Mouse (Mus musculus): Measurements from ENCODE around the gene Tacr3. TPM values are rescaled to one million over a fixed set of nuclear protein-coding genes. Genes with fewer than 3 reads are reported as not detected.
A peak's percentile ranks its signal among the peaks of the same experiment; 100 is the strongest.

Tacr3 gene
- total RNA-seq (2021): 1 to 10 TPM; 3.8 to 5.2 TPM
- long read RNA-seq, partial matches to known transcripts: 0 of 2 reads
- long read RNA-seq, other reads (novel, unspliced or antisense): 0 of 2 reads

DNA sequence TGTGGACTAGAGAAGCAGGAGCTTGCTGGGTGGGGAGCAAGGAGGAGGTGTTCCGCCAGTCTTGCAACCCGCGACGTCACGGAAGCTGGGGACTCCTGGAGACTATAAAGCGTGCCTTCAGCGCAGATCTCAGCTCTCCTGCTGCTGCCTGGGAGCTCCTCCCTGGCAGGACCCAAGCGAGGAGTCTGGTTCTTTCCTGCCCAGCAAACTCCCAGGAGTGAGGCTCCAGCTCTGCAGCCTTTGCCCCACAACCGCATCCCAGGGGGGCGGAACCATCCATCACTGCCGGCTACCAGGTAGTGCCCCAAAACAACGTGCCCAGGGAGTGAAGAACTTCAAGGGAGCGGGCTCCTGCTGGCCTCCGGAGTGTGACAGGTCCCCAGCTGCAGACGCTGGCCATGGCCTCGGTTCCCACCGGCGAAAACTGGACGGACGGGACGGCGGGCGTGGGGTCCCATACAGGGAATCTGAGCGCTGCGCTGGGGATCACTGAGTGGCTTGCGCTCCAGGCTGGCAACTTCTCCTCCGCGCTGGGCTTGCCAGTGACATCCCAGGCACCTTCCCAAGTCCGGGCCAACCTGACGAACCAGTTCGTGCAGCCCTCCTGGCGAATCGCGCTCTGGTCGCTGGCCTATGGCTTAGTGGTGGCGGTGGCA, at the start of gene Tacr3:
Gene Tacr3, plus strand, starts transcription at position 133 of the 656 bp plus-strand sequence.
- peak; percentile 5 to 14 for DNase-seq (ENCODE audit: low spot score in 2 of 2)

DNA sequence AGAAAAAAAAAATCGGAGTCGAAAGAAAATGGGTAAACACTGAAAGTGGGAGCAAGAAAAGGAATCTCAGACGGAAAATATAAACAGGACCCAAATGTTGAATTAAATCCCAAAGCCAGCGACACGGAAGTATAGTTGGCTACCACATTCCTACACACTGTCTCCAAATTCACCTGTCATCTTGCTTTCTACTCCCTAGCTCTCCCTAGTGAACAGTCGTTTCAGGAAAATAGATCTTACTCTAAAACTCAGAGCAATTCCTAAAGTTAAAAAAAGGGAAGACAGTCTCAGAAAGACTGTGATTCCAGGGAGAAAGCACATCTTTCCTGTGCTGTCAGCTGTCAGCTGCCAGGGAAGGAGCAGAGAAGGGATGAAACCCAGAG, 324 bp upstream of the Tacr3 start:
- no peak for DNase-seq (ENCODE audit: low spot score in 2 of 2)

DNA sequence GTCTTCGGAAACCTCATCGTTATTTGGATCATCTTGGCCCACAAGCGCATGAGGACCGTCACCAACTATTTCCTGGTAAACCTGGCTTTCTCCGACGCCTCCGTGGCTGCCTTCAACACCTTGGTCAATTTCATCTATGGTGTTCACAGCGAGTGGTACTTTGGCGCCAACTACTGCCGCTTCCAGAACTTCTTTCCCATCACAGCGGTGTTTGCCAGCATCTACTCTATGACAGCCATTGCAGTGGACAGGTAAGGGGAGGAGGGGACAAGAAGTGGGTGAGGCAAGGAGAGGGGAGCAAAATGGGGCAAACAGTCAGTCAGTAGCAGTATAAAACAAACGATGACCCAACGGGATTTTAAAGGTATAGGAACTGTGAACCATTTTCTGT, 719 bp downstream of the Tacr3 start:
- peak; percentile 3 to 10 for DNase-seq (ENCODE audit: low spot score in 2 of 2)

DNA sequence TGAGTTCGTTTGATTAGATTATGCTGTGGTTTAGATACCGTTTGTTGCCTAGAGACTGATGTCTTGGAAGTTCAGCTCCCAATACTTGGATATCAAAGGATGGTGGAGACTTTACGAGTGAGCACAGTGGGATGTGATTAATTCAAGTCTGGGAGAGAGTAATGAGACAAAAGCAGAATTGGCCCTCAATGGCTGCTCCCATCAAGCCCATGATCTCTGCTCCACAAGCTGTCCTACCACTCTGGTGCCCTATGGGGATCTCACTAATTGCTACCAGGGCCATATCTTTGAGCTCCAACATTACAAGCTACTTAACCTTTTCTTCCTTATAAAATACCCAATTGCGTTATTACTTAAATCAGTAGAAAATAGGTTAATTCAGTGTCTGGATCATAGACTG, 22.5 kb downstream of the Tacr3 start:
- no peak for DNase-seq (ENCODE audit: low spot score in 2 of 2)

DNA sequence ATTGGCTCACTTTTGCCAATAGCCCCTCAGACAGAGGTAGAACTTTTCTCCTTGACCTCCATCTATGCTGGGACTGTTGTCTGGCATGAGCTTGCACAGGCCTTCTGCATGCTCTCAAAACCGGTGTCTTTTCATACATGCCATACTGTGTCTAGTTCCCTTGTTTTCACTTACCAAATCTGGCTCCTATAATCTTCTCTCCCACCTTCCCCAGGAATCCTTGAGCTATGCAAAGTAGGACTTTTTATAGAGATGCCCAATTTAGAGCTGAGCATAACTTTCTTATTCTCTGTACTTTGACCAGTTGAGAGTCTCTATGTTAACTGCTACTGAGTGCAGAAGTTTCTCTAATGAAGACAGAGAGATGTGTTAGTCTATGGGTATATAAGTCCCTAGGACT, 48.9 kb downstream of the Tacr3 start:
- DNase-seq (ENCODE audit: low spot score in 2 of 2): no peak

DNA sequence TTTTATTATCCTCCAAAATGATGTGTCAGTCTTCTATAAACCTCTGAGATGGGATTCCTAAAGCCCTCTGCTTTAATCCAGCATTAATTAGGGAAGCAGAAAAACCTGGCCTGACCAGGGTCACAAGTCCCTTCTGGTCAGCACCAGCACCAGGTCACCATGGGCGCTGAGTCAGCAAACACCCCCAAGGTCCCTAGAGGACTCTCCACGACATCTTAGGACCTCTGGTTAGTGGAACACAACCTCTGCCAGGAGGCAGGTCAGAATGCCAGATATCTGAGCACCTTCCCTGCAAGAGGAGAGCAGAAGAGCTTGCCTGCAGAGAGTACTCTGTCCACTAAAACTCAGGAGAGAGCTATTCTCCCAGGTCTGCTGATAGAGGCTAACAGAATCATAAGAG, 67.0 kb downstream of the Tacr3 start:
- no peak for DNase-seq (ENCODE audit: low spot score in 2 of 2)

DNA sequence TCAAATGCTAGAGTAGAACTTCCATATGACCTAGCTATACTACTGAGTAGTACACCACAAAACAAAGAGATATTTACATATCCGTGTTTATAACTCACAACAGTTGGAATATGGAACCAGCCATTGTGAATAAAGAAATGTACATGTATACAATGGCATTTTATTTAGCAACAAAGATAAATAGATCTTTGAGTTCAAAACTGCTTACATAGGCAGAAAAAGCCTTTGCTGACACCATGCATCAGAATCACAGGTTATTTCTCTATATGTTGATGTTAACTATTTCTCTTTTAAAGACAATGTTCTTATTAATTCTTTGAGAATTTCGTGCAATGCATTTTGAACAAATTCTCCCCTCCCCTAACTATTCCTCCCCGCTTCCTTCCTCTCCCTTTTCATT, 80.1 kb downstream of the Tacr3 start:
- DNase-seq (ENCODE audit: low spot score in 2 of 2): no peak

DNA sequence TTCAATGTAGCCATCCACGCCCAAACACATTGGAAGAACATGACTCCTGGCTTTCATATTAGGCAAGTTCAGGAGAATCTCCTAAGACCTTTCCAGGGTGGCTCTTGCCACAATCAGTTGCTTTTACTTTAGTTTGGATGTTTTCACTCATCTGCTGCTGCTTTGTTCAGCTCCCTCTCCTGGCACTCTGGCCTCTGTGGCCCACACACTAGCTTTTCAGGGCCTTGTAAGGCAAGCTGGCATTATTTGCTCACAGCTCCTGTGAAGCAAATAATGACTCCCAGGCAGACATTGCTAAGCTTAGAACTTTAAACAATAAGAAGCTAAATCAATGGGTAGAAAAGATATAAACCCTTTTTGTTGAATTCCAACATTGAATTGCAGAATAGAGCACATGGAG, 105.9 kb downstream of the Tacr3 start:
- no peak for DNase-seq (ENCODE audit: low spot score in 2 of 2)

DNA sequence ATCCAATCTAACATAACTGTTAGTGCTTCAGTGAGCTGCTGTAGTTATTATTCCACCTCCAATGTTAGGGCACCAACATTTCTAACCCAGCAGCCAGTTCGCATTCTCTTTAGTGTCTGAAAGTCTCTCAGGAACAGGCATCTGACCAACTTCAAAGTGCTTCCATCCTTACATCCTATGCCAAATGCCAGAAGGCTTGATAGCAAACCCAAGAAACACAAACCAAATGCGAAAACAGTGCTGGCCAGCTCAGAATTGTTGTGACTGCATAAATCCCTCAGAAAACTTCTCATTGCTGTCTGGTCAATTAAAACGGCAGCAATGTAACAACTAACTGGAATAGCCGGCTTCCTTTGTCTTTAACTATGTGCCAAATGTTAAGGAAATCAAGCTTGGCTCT, 106.7 kb downstream of the Tacr3 start:
- no peak for DNase-seq (ENCODE audit: low spot score in 2 of 2)

DNA sequence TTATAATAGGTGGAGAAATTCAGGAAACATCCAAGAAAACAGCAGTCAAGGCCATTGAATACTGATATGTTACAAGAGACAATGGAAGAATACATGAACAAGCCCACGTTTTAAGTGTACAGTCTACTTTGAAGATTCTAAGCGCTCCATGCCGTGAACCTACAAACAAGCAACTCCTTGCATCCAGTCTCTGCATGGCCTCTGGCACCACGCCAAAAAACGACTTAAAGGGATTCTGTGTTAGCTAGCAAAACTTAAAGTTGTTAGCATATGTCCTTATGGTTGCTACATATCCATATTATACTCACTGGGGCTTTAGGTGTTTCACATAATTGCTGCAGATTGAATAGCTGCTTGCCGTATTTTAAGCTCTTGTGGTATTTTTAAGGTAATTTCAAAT, 134.7 kb downstream of the Tacr3 start:
- DNase-seq (ENCODE audit: low spot score in 2 of 2): no peak

DNA sequence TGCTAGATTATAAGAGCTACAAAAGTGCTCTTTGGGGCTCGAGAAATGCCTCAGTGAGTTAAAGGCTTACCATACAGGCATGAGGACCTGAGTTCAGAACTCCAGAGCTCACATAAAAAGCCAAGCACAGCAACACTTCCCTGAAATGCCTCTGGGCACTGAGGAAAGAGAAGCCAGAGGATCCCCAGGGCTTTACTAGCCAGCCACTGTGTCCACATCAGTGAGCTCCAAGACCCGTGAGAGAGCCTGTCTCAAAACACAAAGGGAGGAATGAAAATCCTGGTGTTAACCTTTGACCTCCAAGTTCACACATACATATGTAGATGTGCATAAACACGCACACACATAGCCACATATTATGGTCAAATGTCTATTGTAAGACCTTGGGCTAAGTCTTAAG, 150.1 kb downstream of the Tacr3 start:
- no peak for DNase-seq (ENCODE audit: low spot score in 2 of 2)

DNA sequence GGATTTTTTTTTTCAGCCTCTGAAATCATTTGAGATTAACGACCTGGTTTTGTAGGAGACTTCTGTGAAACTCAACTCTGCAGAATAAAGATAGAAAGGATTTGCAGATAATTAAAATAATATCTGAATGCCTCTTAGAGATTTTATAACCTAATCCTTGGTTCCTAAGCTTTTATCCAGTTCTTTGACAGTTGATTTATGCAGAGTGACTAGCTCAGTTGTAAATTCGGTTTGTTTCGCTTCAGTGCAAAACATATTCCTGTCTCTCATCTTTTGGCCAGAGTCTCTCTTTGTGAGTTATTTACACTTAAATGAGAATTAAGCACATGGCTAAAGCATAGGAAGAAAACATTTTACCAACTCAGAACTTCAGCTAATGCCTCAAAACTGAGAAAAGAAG, 151.3 kb downstream of the Tacr3 start:
- no peak for DNase-seq (ENCODE audit: low spot score in 2 of 2)
